Mouse (Mus musculus): ENCODE data around the gene 9130213A22Rik. TPM values are rescaled to one million over a fixed set of nuclear protein-coding genes. Genes with fewer than 3 reads are reported as not detected.

9130213A22Rik gene
- polyA plus RNA-seq, 1 experiment from 2014 or later, result 0.42 TPM

- peaks cover 17% of the 10 kb centered on the region for H3K4me1 ChIP-seq (replicated peaks)
- no peak overlapping the region for H3K4me3 ChIP-seq
- no peak overlapping the region for H3K4me2 ChIP-seq
- H3K36me3 ChIP-seq, result peaks cover 92% of the 10 kb centered on the region
- H3K9me3 ChIP-seq (replicated peaks), result no peaks in the 10 kb centered on the region
- WGBS, result 82% methylated on average over 6 of the region's 6 CpGs
- no peak overlapping the region for H3K9ac ChIP-seq
- no peaks in the 10 kb centered on the region for H3K27me3 ChIP-seq (replicated peaks)
- H3K27ac ChIP-seq (ENCODE audit: poor library complexity, severe bottlenecking), result no peak overlapping the region
- ATAC-seq (ENCODE audit: insufficient number of reproducible peaks, low FRiP score), result no peak
Observed at GRCm38 (mm10) chr11:69105227-69105626, 17.2 kb downstream of the 9130213A22Rik start.

DNA sequence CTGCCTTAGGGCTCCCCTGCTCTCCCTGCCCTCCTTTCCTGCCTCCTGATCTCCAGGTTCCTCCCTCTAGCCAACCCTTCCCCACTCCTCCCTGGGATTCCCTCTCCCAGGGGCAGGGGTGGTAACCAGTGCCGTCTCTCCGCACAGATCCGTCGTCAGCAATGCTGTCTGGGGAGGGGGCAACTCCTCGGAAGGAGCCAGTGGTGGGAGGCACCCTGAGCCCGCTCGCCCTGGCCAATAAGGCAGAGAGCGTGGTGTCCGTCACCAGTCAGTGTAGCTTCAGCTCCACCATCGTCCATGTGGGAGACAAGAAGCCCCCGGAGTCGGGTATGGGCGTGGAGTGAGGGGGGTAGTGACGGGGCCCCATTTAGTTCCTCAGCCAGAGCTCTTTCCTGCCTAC lies 17.9 kb downstream of the 9130213A22Rik start:
- ATAC-seq (ENCODE audit: insufficient number of reproducible peaks, low FRiP score), result no peak

GRCm38 (mm10) chr11:69103531-69104435 lies 18.6 kb downstream of the 9130213A22Rik start:
- peaks cover 22% of the 10 kb centered on the region for H3K4me1 ChIP-seq (replicated peaks)
- 87% methylated on average over 15 of the region's 15 CpGs for WGBS
- no peak overlapping the region for H3K9ac ChIP-seq
- no peak for ATAC-seq (ENCODE audit: insufficient number of reproducible peaks, low FRiP score)
- no peaks in the 10 kb centered on the region for H3K9me3 ChIP-seq (replicated peaks)
- H3K36me3 ChIP-seq, result peaks cover 83% of the 10 kb centered on the region
- H3K4me3 ChIP-seq, result no peak overlapping the region
- H3K4me2 ChIP-seq, result no peak overlapping the region
- H3K27me3 ChIP-seq (replicated peaks), result no peaks in the 10 kb centered on the region
- H3K27ac ChIP-seq (ENCODE audit: poor library complexity, severe bottlenecking), result no peak overlapping the region

More for the DNA sequence above, 17.9 kb downstream of the 9130213A22Rik start:
- H3K36me3 ChIP-seq, result peaks cover 90% of the 10 kb centered on the region
- WGBS, result 87% methylated on average over 14 of the region's 14 CpGs
- peaks cover 17% of the 10 kb centered on the region for H3K4me1 ChIP-seq (replicated peaks)
- no peak overlapping the region for H3K4me3 ChIP-seq
- H3K9me3 ChIP-seq (replicated peaks), result no peaks in the 10 kb centered on the region
- H3K4me2 ChIP-seq, result no peak overlapping the region
- no peaks in the 10 kb centered on the region for H3K27me3 ChIP-seq (replicated peaks)
- no peak overlapping the region for H3K9ac ChIP-seq
- no peak overlapping the region for H3K27ac ChIP-seq (ENCODE audit: poor library complexity, severe bottlenecking)

DNA sequence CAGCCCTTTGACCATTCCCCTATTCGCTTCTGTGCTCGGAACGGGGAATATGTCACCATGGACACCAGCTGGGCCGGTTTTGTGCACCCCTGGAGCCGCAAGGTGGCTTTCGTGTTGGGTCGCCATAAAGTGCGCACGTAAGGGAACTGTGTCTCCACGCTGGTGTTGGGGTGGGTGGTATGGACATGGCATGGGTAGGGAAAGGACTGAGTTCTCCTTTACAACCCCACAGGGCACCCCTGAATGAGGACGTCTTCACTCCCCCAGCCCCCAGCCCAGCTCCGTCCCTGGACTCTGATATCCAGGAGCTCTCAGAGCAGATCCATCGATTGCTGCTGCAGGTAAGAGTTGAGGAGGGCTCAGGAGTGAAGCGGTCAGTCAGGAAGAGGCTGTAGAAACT lies 19.3 kb downstream of the 9130213A22Rik start:
- Histone ChIP-seq H3K36me3 (peaks cover 77% of the 10 kb centered on the region), H3K4me2 (no peak overlapping the region), H3K27me3 (replicated peaks) (no peaks in the 10 kb centered on the region), H3K9me3 (replicated peaks) (no peaks in the 10 kb centered on the region), H3K4me3 (no peak overlapping the region), H3K27ac (ENCODE audit: poor library complexity, severe bottlenecking) (no peak overlapping the region), H3K4me1 (replicated peaks) (peaks cover 28% of the 10 kb centered on the region), H3K9ac (no peak overlapping the region)
- 89% methylated on average over 14 of the region's 14 CpGs for WGBS
- ATAC-seq (ENCODE audit: insufficient number of reproducible peaks, low FRiP score), result no peak

- Histone ChIP-seq H3K36me3 (peaks cover 69% of the 10 kb centered on the region), H3K4me1 (replicated peaks) (peaks cover 35% of the 10 kb centered on the region), H3K27ac (ENCODE audit: poor library complexity, severe bottlenecking) (no peak overlapping the region), H3K4me2 (no peak overlapping the region), H3K9me3 (replicated peaks) (no peaks in the 10 kb centered on the region), H3K27me3 (replicated peaks) (no peaks in the 10 kb centered on the region), H3K4me3 (no peak overlapping the region), H3K9ac (no peak overlapping the region)
- ATAC-seq (ENCODE audit: insufficient number of reproducible peaks, low FRiP score), result no peak
- WGBS, result 89% methylated on average over 7 of the region's 7 CpGs
Observed at GRCm38 (mm10) chr11:69102403-69102725, 20.0 kb downstream of the 9130213A22Rik start.

- H3K4me2 ChIP-seq, result no peak overlapping the region
- no peak overlapping the region for H3K4me3 ChIP-seq
- H3K27me3 ChIP-seq (replicated peaks), result no peaks in the 10 kb centered on the region
- 85% methylated on average over 21 of the region's 21 CpGs for WGBS
- H3K27ac ChIP-seq (ENCODE audit: poor library complexity, severe bottlenecking), result no peak overlapping the region
- no peak overlapping the region for H3K9ac ChIP-seq
- no peak for ATAC-seq (ENCODE audit: insufficient number of reproducible peaks, low FRiP score)
- peaks cover 36% of the 10 kb centered on the region for H3K4me1 ChIP-seq (replicated peaks)
- peaks cover 64% of the 10 kb centered on the region for H3K36me3 ChIP-seq
- H3K9me3 ChIP-seq (replicated peaks), result no peaks in the 10 kb centered on the region
Observed at GRCm38 (mm10) chr11:69101604-69102402, 20.6 kb downstream of the 9130213A22Rik start.

- Histone ChIP-seq H3K27ac (ENCODE audit: poor library complexity, severe bottlenecking) (peak overlapping the region; percentile 95), H3K36me3 (peaks cover 53% of the 10 kb centered on the region), H3K4me3 (peak overlapping the region; percentile 56), H3K4me1 (replicated peaks) (peaks cover 46% of the 10 kb centered on the region), H3K27me3 (replicated peaks) (no peaks in the 10 kb centered on the region), H3K9ac (peak overlapping the region; percentile 78), H3K9me3 (replicated peaks) (no peaks in the 10 kb centered on the region), H3K4me2 (peak overlapping the region; percentile 95)
- 88% methylated on average over 20 of the region's 20 CpGs for WGBS
- no peak for ATAC-seq (ENCODE audit: insufficient number of reproducible peaks, low FRiP score)
Observed at GRCm38 (mm10) chr11:69100639-69101360, 21.6 kb downstream of the 9130213A22Rik start.

- H3K27me3 ChIP-seq (replicated peaks), result no peaks in the 10 kb centered on the region
- peak; percentile 46 for ATAC-seq (ENCODE audit: insufficient number of reproducible peaks, low FRiP score)
- peak overlapping the region; percentile 78 for H3K9ac ChIP-seq
- peaks cover 45% of the 10 kb centered on the region for H3K36me3 ChIP-seq
- under 1% methylated on average over 23 of the region's 23 CpGs for WGBS
- peaks cover 47% of the 10 kb centered on the region for H3K4me1 ChIP-seq (replicated peaks)
- H3K4me2 ChIP-seq, result peak overlapping the region; percentile 95
- H3K27ac ChIP-seq (ENCODE audit: poor library complexity, severe bottlenecking), result peak overlapping the region; percentile 95
- no peaks in the 10 kb centered on the region for H3K9me3 ChIP-seq (replicated peaks)
- peak overlapping the region; percentile 56 for H3K4me3 ChIP-seq
Observed at GRCm38 (mm10) chr11:69099915-69100345, 22.5 kb downstream of the 9130213A22Rik start.

- peaks cover 39% of the 10 kb centered on the region for H3K36me3 ChIP-seq
- peak overlapping the region; percentile 95 for H3K27ac ChIP-seq (ENCODE audit: poor library complexity, severe bottlenecking)
- H3K4me3 ChIP-seq, result peak overlapping the region; percentile 56
- peak overlapping the region; percentile 78 for H3K9ac ChIP-seq
- H3K4me1 ChIP-seq (replicated peaks), result peaks cover 47% of the 10 kb centered on the region
- ATAC-seq (ENCODE audit: insufficient number of reproducible peaks, low FRiP score), result no peak
- H3K4me2 ChIP-seq, result peak overlapping the region; percentile 95
- H3K9me3 ChIP-seq (replicated peaks), result no peaks in the 10 kb centered on the region
- no peaks in the 10 kb centered on the region for H3K27me3 ChIP-seq (replicated peaks)
- under 1% methylated on average over 22 of the region's 22 CpGs for WGBS
Observed at GRCm38 (mm10) chr11:69099177-69099914, 23.0 kb downstream of the 9130213A22Rik start.

- peak; percentile 58 for ATAC-seq (ENCODE audit: insufficient number of reproducible peaks, low FRiP score)
- WGBS, result under 1% methylated on average over 19 of the region's 19 CpGs
- H3K36me3 ChIP-seq, result peaks cover 33% of the 10 kb centered on the region
- H3K9ac ChIP-seq, result peak overlapping the region; percentile 78
- H3K4me3 ChIP-seq, result peak overlapping the region; percentile 56
- H3K9me3 ChIP-seq (replicated peaks), result no peaks in the 10 kb centered on the region
- peak overlapping the region; percentile 95 for H3K27ac ChIP-seq (ENCODE audit: poor library complexity, severe bottlenecking)
- no peaks in the 10 kb centered on the region for H3K27me3 ChIP-seq (replicated peaks)
- peaks cover 47% of the 10 kb centered on the region for H3K4me1 ChIP-seq (replicated peaks)
- peak overlapping the region; percentile 95 for H3K4me2 ChIP-seq
Observed at GRCm38 (mm10) chr11:69098762-69099091, 23.7 kb downstream of the 9130213A22Rik start.

Data from heart, embryonic 12.5 days (tissue).